Mouse (Mus musculus): ENCODE data around the gene Ube2dnl1. TPM values are rescaled to one million over a fixed set of nuclear protein-coding genes. Genes with fewer than 3 reads are reported as not detected.

Gene Ube2dnl1
- polyA plus RNA-seq (2015; fragmentation: Nextera tagmentation; extraction: Ambion mirVana), result not detected in 2 replicates

GRCm38 (mm10) chrX:114904712-114905111, at the start of gene Ube2dnl1:
Gene Ube2dnl1 (plus strand): TSS chrX:114905012.
- H3K4me3 ChIP-seq (replicated peaks), result no peak within 1 kb of the TSS
- no peak within 1 kb of the TSS for H3K27ac ChIP-seq
- no peaks in the 10 kb centered on the region for H3K27me3 ChIP-seq
- no peaks in the 10 kb centered on the region for H3K36me3 ChIP-seq
- H3K9ac ChIP-seq (replicated peaks), result no peak within 1 kb of the TSS
- 83% methylated on average over 5 of the region's 5 CpGs for WGBS
- ATAC-seq, result no peak
- H3K9me3 ChIP-seq, result no peaks in the 10 kb centered on the region
- no peak within 1 kb of the TSS for H3K4me2 ChIP-seq (replicated peaks)
- H3K4me1 ChIP-seq (replicated peaks), result no peaks in the 10 kb centered on the region

GRCm38 (mm10) chrX:114895489-114895888, 9.3 kb upstream of the Ube2dnl1 start:
- Histone ChIP-seq H3K4me2 (replicated peaks) (no peak overlapping the region), H3K4me1 (replicated peaks) (no peaks in the 10 kb centered on the region), H3K27ac (no peak overlapping the region), H3K9ac (replicated peaks) (no peak overlapping the region), H3K4me3 (replicated peaks) (no peak overlapping the region), H3K27me3 (no peaks in the 10 kb centered on the region), H3K36me3 (no peaks in the 10 kb centered on the region), H3K9me3 (no peaks in the 10 kb centered on the region)
- ATAC-seq, result no peak

GRCm38 (mm10) chrX:114897506-114897905, 7.3 kb upstream of the Ube2dnl1 start:
- H3K4me2 ChIP-seq (replicated peaks), result no peak overlapping the region
- no peak for ATAC-seq
- H3K4me3 ChIP-seq (replicated peaks), result no peak overlapping the region
- H3K4me1 ChIP-seq (replicated peaks), result no peaks in the 10 kb centered on the region
- no peaks in the 10 kb centered on the region for H3K9me3 ChIP-seq
- no peaks in the 10 kb centered on the region for H3K27me3 ChIP-seq
- WGBS, result 94% methylated on average over 3 of the region's 3 CpGs
- no peak overlapping the region for H3K9ac ChIP-seq (replicated peaks)
- H3K27ac ChIP-seq, result no peak overlapping the region
- no peaks in the 10 kb centered on the region for H3K36me3 ChIP-seq

- H3K36me3 ChIP-seq, result no peaks in the 10 kb centered on the region
- ATAC-seq, result no peak
- no peaks in the 10 kb centered on the region for H3K4me1 ChIP-seq (replicated peaks)
- H3K9ac ChIP-seq (replicated peaks), result no peak overlapping the region
- no peak overlapping the region for H3K4me2 ChIP-seq (replicated peaks)
- no peak overlapping the region for H3K27ac ChIP-seq
- no peak overlapping the region for H3K4me3 ChIP-seq (replicated peaks)
- H3K27me3 ChIP-seq, result no peaks in the 10 kb centered on the region
- no peaks in the 10 kb centered on the region for H3K9me3 ChIP-seq
These were observed 1.4 kb upstream of the Ube2dnl1 start for GRCm38 (mm10) chrX:114903391-114903790.

- no peak within 1 kb of the TSS for H3K9ac ChIP-seq (replicated peaks)
- H3K27me3 ChIP-seq, result no peaks in the 10 kb centered on the region
- H3K27ac ChIP-seq, result no peak within 1 kb of the TSS
- 87% methylated on average over 1 of the region's 1 CpGs for WGBS
- H3K9me3 ChIP-seq, result no peaks in the 10 kb centered on the region
- ATAC-seq, result no peak
- H3K4me3 ChIP-seq (replicated peaks), result no peak within 1 kb of the TSS
- no peak within 1 kb of the TSS for H3K4me2 ChIP-seq (replicated peaks)
- H3K36me3 ChIP-seq, result no peaks in the 10 kb centered on the region
- H3K4me1 ChIP-seq (replicated peaks), result no peaks in the 10 kb centered on the region
These were observed 2.5 kb downstream of the Ube2dnl1 start, which contains the start of gene Ube2dnl2 for GRCm38 (mm10) chrX:114907282-114907681. Gene Ube2dnl2 (plus strand): TSS chrX:114907582.

- H3K27me3 ChIP-seq, result no peaks in the 10 kb centered on the region
- H3K9ac ChIP-seq (replicated peaks), result no peak overlapping the region
- H3K27ac ChIP-seq, result no peak overlapping the region
- H3K36me3 ChIP-seq, result no peaks in the 10 kb centered on the region
- no peak overlapping the region for H3K4me2 ChIP-seq (replicated peaks)
- ATAC-seq, result no peak
- 47% methylated on average over 1 of the region's 1 CpGs for WGBS
- H3K4me3 ChIP-seq (replicated peaks), result no peak overlapping the region
- no peaks in the 10 kb centered on the region for H3K9me3 ChIP-seq
- no peaks in the 10 kb centered on the region for H3K4me1 ChIP-seq (replicated peaks)
These were observed 50.3 kb downstream of the Ube2dnl1 start for GRCm38 (mm10) chrX:114955066-114955465.

Other genes with a start within 250 kb of the Ube2dnl1 start
- not detected in 2 replicates for gene Ube2dnl2, start 2.6 kb downstream of the Ube2dnl1 start, polyA plus RNA-seq (2015; fragmentation: Nextera tagmentation; extraction: Ambion mirVana)